ENCODE assay signal across 24 mouse cellular contexts in genomic region chr3:139245219-139245618, GRCm38 (mm10). TPM values are rescaled to one million over a fixed set of nuclear protein-coding genes. Genes with fewer than 3 reads are reported as not detected.
DNase-seq lines count a peak whose midpoint lies in the region; ATAC-seq lines count a peak whose summit lies in the region.
"Had no signal": no experiment of that assay in that cellular context is flagged by ENCODE, and none has a peak within 500 bp of the region (broad histone marks: within the 10 kb centered on the region; RNA-seq: fewer than 3 reads in every experiment).

No protein-coding gene starts in this region.

- no peaks in the 10 kb centered on the region for H3K36me3 ChIP-seq in hindbrain, embryonic 10.5 days
- H3K36me3 ChIP-seq: embryonic facial prominence, embryonic 12.5 days; hindbrain, embryonic 13.5 days; intestine, embryonic 15.5 days; kidney, embryonic 15.5 days; limb, embryonic 13.5 days had no signal

- no peak overlapping the region for H3K4me3 ChIP-seq in hindbrain, embryonic 10.5 days
- H3K4me3 ChIP-seq: embryonic facial prominence, embryonic 12.5 days; erythroblast, embryonic 14.5 days; hindbrain, embryonic 13.5 days; intestine, embryonic 15.5 days; kidney, embryonic 15.5 days; limb, embryonic 13.5 days had no signal

- H3K27ac ChIP-seq in hindbrain, embryonic 10.5 days, result no peak overlapping the region
- H3K27ac ChIP-seq: embryonic facial prominence, embryonic 12.5 days; hindbrain, embryonic 13.5 days; intestine, embryonic 15.5 days; kidney, embryonic 15.5 days; limb, embryonic 13.5 days had no signal

- peak; percentile 47 for DNase-seq in A20 (ENCODE audit: low read depth, low spot score)
- peak; percentile 5 for DNase-seq in CD4-positive, CD25-positive, alpha-beta regulatory T cell, adult 2 months (ENCODE audit: low read depth, low spot score)
- DNase-seq in naive thymus-derived CD4-positive, alpha-beta T cell, adult 2 months (ENCODE audit: low read depth), result peak; percentile 31
- DNase-seq in hindbrain, embryonic 10.5 days (ENCODE audit: low spot score), result no peak
- DNase-seq in gastrocnemius, postnatal 25 days, result no peak
- no peak for DNase-seq in adrenal gland, adult 2 months
- DNase-seq: adrenal gland, adult 8-10 months; cerebellum, adult 9-10 months; forebrain, postnatal 0 days; heart, postnatal 10 days; kidney, postnatal 4 days; lung, postnatal 10 days; thymus, adult 2 months had no signal

- no peaks in the 10 kb centered on the region for H3K27me3 ChIP-seq in hindbrain, embryonic 10.5 days (ENCODE audit: insufficient read depth, poor library complexity, severe bottlenecking)
- H3K27me3 ChIP-seq: embryonic facial prominence, embryonic 12.5 days; hindbrain, embryonic 13.5 days; intestine, embryonic 15.5 days; kidney, embryonic 15.5 days; limb, embryonic 13.5 days had no signal

- no peaks in the 10 kb centered on the region for H3K9me3 ChIP-seq in hindbrain, embryonic 10.5 days
- H3K9me3 ChIP-seq: embryonic facial prominence, embryonic 12.5 days; hindbrain, embryonic 13.5 days; intestine, embryonic 15.5 days; kidney, embryonic 15.5 days; limb, embryonic 13.5 days had no signal

- H3K4me1 ChIP-seq in hindbrain, embryonic 10.5 days (replicated peaks), result no peaks in the 10 kb centered on the region
- H3K4me1 ChIP-seq: embryonic facial prominence, embryonic 12.5 days; hindbrain, embryonic 13.5 days; intestine, embryonic 15.5 days; kidney, embryonic 15.5 days; limb, embryonic 13.5 days had no signal

- peak; percentile 97 for ATAC-seq in granulocyte monocyte progenitor cell, adult 5-6 weeks (replicated peaks; ENCODE audit: poor library complexity, severe bottlenecking)
- ATAC-seq: forebrain, postnatal 0 days; intestine, embryonic 15.5 days had no signal

- WGBS in hindbrain, embryonic 10.5 days, result 82% methylated on average over 2 of the region's 2 CpGs

RNA-seq across cellular contexts. Expression of gene Stpg2, which starts 39.7 kb away (rescaled TPM):
- not detected in 2 replicates for total RNA-seq in granulocyte monocyte progenitor cell, adult 5-6 weeks (2014; fragmentation: Nextera tagmentation)
- total RNA-seq in granulocyte monocyte progenitor cell, adult 5-6 weeks (2017), result not detected in 2 replicates
- polyA plus RNA-seq in hindbrain, embryonic 10.5 days (2016; fragmentation: Nextera tagmentation; extraction: Ambion mirVana), result not detected in 2 replicates
- not detected for total RNA-seq in gastrocnemius, postnatal 25 days (2021)
- not detected for total RNA-seq in adrenal gland, adult 2 months (2021)
- polyA plus RNA-seq in adrenal gland, adult 2 months (2012; rRNA removed), result 0.07 TPM in 1 of 2 replicates, not detected in the other
- total RNA-seq: heart, postnatal 10 days had no signal
- polyA plus RNA-seq: erythroblast, embryonic 14.5 days; forebrain, postnatal 0 days; heart, embryonic 11.5 days; intestine, embryonic 15.5 days; liver, embryonic 16.5 days; small intestine, adult 2 months; stomach, embryonic 16.5 days; thymus, adult 2 months had no signal

Comparison
In these comparisons a context has a peak if more than half of its experiments do, and no peak if none do; other contexts are left out.
1. DNase-seq: peak in A20 (single experiment), CD4-positive, CD25-positive, alpha-beta regulatory T cell, adult 2 months (single experiment) and naive thymus-derived CD4-positive, alpha-beta T cell, adult 2 months (single experiment); none in hindbrain, embryonic 10.5 days (single experiment), gastrocnemius, postnatal 25 days (single experiment) and adrenal gland, adult 2 months (single experiment).